Mouse (Mus musculus): ENCODE data around the gene Ppard.

DNA sequence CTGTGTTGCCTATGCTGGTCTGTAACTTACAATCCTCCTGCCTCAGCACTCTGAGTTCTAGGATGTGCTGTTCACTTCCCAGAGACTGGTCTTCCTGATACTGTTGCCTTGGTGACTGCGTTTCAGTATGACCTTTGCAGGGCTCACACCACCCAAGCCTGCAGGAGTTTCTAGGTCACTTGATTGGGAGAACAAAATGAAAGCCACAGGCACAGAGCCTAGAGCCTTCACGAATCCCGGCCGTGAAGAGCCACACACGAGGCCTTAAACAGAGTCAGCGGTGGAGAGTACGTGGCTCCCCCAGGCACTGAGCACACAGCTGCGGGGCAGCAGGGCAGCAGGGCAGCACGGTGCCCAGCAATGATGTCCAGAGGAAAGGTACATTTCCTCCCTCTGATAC is 25.8 kb downstream of the Ppard start:
- TF ChIP-seq TAL1 (IDR thresholded peaks at IDR 0.05; ENCODE audit: low read length): no peak
- TF ChIP-seq GATA1 (IDR thresholded peaks at IDR 0.05; ENCODE audit: low read length): no peak

All from erythroblast, embryonic 14.5 days (primary cell).